Mouse (Mus musculus) neural tube, embryonic 13.5 days (tissue): ENCODE data around the gene Dusp5. TPM values are rescaled to one million over a fixed set of nuclear protein-coding genes. Genes with fewer than 3 reads are reported as not detected.

Experiments
- polyA plus RNA-seq: library from polyadenylated mRNA; unstranded; fragments of >200 nt; fragmentation: Nextera tagmentation; extraction: Ambion mirVana; gene quantifications from 2 replicates; pipeline ENCODE4 v1.2.1, GENCODE M21; 2015

Gene Dusp5
- polyA plus RNA-seq, 1 experiment from 2014 or later = 2.7 TPM

Other genes starting within 250 kb of the Dusp5 start
- gene Mxi1, start 218.6 kb upstream of the Dusp5 start, polyA plus RNA-seq = 59.8 and 66.5 TPM in 2 replicates
- not detected in 2 replicates for gene Gm10197, start 157.3 kb upstream of the Dusp5 start, polyA plus RNA-seq
- gene Smndc1, start 138.5 kb upstream of the Dusp5 start, polyA plus RNA-seq = 37.5 and 55.4 TPM in 2 replicates
- gene Nutf2-ps1, start 60.0 kb downstream of the Dusp5 start, polyA plus RNA-seq = 295 and 317 TPM in 2 replicates
- 60.4 and 69.3 TPM in 2 replicates for gene Smc3, start 71.3 kb downstream of the Dusp5 start, polyA plus RNA-seq
- gene Rbm20, start 148.2 kb downstream of the Dusp5 start, polyA plus RNA-seq = 0.47 and 0.88 TPM in 2 replicates